Mouse (Mus musculus) hindbrain, embryonic 14.5 days (tissue): ENCODE measurements at regions not wholly inside any gene's neighbourhood (a gene's known extent, or its start where the extent isn't known, plus 50 kb on each side); places are given as distances from the start of the nearest gene placed in this dataset.

Experiments
- ATAC-seq: fragments of 200-750 bp; cut with Nextera tagmentation; 2 replicates; pipeline ENCODE4 v1.8.0; 2017; ENCODE audit warnings: moderate number of reproducible peaks, mild to moderate bottlenecking, moderate TSS enrichment, moderate library complexity; ENCODE audit not compliant: low FRiP score
- DNase-seq: peaks from one replicate; pipeline ENCODE4 v3.0.0-alpha.2; 2015; ENCODE audit warnings: low spot score
- H3K27ac ChIP-seq: fragments of 300-500 bp; sonication (generic); 2 replicates; pipeline ENCODE4 v1.5.1; 2014; ENCODE audit warnings: mild to moderate bottlenecking, moderate library complexity
- H3K27me3 ChIP-seq: fragments of 300-500 bp; sonication (generic); 2 replicates; pipeline ENCODE4 v1.6.1; 2014; ENCODE audit warnings: mild to moderate bottlenecking, low read length, mixed read lengths; ENCODE audit not compliant: control insufficient read depth, insufficient read depth
- H3K36me3 ChIP-seq: fragments of 300-500 bp; sonication (generic); replicated peaks from 2 replicates; pipeline ENCODE4 v1.6.1; 2014; ENCODE audit not compliant: control insufficient read depth, insufficient read depth
- H3K4me1 ChIP-seq: fragments of 300-500 bp; sonication (generic); replicated peaks from 2 replicates; pipeline ENCODE4 v1.6.1; 2014; ENCODE audit warnings: antibody characterized with exemption, low read length, mixed read lengths; ENCODE audit not compliant: control insufficient read depth, insufficient read depth
- H3K4me2 ChIP-seq: fragments of 300-500 bp; sonication (generic); replicated peaks from 2 replicates; pipeline ENCODE4 v1.6.1; 2014; ENCODE audit warnings: mild to moderate bottlenecking, moderate library complexity
- H3K4me3 ChIP-seq: fragments of 300-500 bp; sonication (generic); replicated peaks from 2 replicates; pipeline ENCODE4 v1.5.1; 2014; ENCODE audit warnings: mild to moderate bottlenecking, low read length
- H3K9ac ChIP-seq: fragments of 300-500 bp; sonication (generic); 2 replicates; pipeline ENCODE4 v1.6.1; 2014
- H3K9me3 ChIP-seq: fragments of 300-500 bp; sonication (generic); 2 replicates; pipeline ENCODE4 v1.6.1; 2016; ENCODE audit warnings: low read length; ENCODE audit not compliant: control insufficient read depth
- WGBS: fragments of 180-500 bp; shearing (Covaris S2); extraction: QIAGEN DNeasy Blood & Tissue Kit; methylation state at CpG from one replicate; pipeline ENCODE4 v1.1.7; 2014; 5-methylcytosine and 5-hydroxymethylcytosine counted together

DNA sequence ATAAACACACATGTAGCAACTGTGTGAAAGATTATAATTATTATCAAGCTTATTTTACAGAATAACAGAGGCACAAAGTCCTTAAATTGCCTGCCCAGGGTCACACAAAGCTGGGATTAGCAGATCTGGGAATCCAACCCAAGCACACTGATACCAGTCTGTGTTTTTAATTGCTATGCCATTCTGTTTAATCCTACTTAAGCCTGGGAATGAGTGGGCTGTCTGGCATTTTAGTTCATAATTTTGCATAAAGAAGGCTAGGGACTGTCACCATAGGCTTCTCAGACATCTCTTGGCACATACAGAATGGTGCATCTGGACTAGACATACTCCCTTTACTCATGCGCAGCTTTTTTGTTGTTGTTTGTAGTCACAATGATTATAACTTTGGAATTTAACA is 78.4 kb upstream of the Prmt6 start:
- DNase-seq (no peak), ATAC-seq (no peak)

DNA sequence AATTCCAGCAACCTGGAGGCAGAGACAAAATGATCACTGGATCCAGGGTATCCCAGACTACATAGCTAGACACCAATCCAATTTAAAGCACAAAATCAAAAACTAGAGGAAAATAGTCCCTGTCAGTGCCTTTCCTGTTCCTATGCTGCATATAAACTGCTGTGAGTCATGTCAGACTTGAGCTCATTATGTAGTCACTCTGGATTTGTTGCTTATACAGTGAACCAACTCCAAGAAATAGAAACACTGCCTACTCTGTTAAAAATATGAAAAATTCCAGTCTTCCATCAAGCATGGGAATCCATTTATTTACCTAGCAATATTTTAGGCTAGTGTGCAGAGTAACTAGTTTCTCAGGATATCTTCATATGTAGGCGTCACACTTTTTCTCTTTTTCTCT is 59.5 kb upstream of the Prmt6 start:
- H3K4me1 ChIP-seq, result no peaks in the 10 kb centered on the region
- DNase-seq (no peak), ATAC-seq (no peak)
- 94% methylated on average over 1 of the region's 1 CpGs for WGBS
- H3K9me3 ChIP-seq, result no peaks in the 10 kb centered on the region
- no peaks in the 10 kb centered on the region for H3K36me3 ChIP-seq
- no peak overlapping the region for H3K4me2 ChIP-seq
- H3K4me3 ChIP-seq, result no peak overlapping the region
- no peaks in the 10 kb centered on the region for H3K27me3 ChIP-seq
- H3K27ac ChIP-seq, result no peak overlapping the region
- no peak overlapping the region for H3K9ac ChIP-seq

More for the DNA sequence above, 78.4 kb upstream of the Prmt6 start:
- no peak overlapping the region for H3K4me3 ChIP-seq
- H3K4me1 ChIP-seq, result no peaks in the 10 kb centered on the region
- no peak overlapping the region for H3K4me2 ChIP-seq
- no peak overlapping the region for H3K9ac ChIP-seq
- no peaks in the 10 kb centered on the region for H3K36me3 ChIP-seq
- H3K27me3 ChIP-seq, result no peaks in the 10 kb centered on the region
- no peaks in the 10 kb centered on the region for H3K9me3 ChIP-seq
- no peak overlapping the region for H3K27ac ChIP-seq
- WGBS, result 93% methylated on average over 1 of the region's 1 CpGs

DNA sequence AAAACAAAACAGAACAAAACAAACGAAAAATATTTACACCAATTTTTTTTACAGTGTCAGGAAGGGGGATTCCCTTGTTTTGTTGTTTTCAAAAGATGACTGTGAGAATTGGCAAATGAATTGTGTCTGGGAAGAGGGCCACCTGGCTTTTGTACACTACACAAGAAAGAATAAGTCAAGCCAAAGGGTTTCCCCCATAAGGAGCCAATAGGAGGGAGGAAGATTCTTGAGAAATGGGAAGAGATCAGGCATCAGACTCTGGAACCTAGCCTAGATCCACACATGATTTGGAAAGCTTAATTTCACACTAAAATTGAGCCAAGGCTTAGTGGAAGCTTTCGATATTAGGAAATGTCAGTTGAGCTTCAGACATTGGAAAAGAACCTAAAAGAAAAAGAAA is 52.4 kb upstream of the Prmt6 start:
- Histone ChIP-seq H3K27me3 (no peaks in the 10 kb centered on the region), H3K9me3 (no peaks in the 10 kb centered on the region), H3K27ac (no peak overlapping the region), H3K36me3 (no peaks in the 10 kb centered on the region), H3K9ac (no peak overlapping the region), H3K4me1 (no peaks in the 10 kb centered on the region), H3K4me3 (no peak overlapping the region), H3K4me2 (no peak overlapping the region)
- ATAC-seq (no peak), DNase-seq (no peak)
- 79% methylated on average over 2 of the region's 2 CpGs for WGBS
